In genomic region chrX:56597887-56598640, GRCm38 (mm10) we compare ENCODE assay signal across 8 mouse cellular contexts. TPM values are rescaled to one million over a fixed set of nuclear protein-coding genes. Genes with fewer than 3 reads are reported as not detected.
A peak's percentile ranks its signal among the peaks of the same experiment; 100 is the strongest.
DNase-seq lines count a peak whose midpoint lies in the region; ATAC-seq lines count a peak whose summit lies in the region.

Gene Mmgt1, minus strand, starts transcription at chrX:56598069.

- H3K4me2 ChIP-seq in intestine, embryonic 14.5 days (ENCODE audit: low read length) = peak within 1 kb of the TSS; percentile 51

- intact Hi-C loops in left cerebral cortex, postnatal 14 days (cut with DNase I) = no loop called here

- peak within 1 kb of the TSS; percentile 59 for H3K4me3 ChIP-seq in intestine, embryonic 14.5 days (ENCODE audit: low read depth, low read length)

- H3K36me3 ChIP-seq in intestine, embryonic 14.5 days (ENCODE audit: control insufficient read depth, insufficient read depth, low read length) = no peaks in the 10 kb centered on the region; the same call in 1 of the 2 replicates

- peak within 1 kb of the TSS; percentile 62 for H3K9ac ChIP-seq in intestine, embryonic 14.5 days (ENCODE audit: low read length)

- WGBS in intestine, embryonic 14.5 days = 7% methylated on average over 43 of the region's 44 CpGs

- no peaks in the 10 kb centered on the region for H3K9me3 ChIP-seq in intestine, embryonic 14.5 days (ENCODE audit: control insufficient read depth, low read length)

- peak; percentile 81 to 82 for DNase-seq in adrenal gland, adult 18-20 months (ENCODE audit: low spot score in 2 of 2)
- peak; percentile 92 for DNase-seq in embryo, embryonic 11 days
- DNase-seq in gastrocnemius, postnatal 25 days = peak; percentile 94
- DNase-seq in intestine, embryonic 14.5 days (ENCODE audit: low spot score) = peak; percentile 86
- DNase-seq in left cerebral cortex, postnatal 14 days (ENCODE audit: low spot score in 2 of 2) = peak; percentile 91 to 92
- peak; percentile 95 for DNase-seq in mesoderm, embryonic 11.5 days (ENCODE audit: low read depth, low spot score)
- DNase-seq in right cerebral cortex, postnatal 36 days (ENCODE audit: low spot score in 2 of 2) = peak; percentile 89 to 92
- DNase-seq in yolk sac, embryonic 10.5 days (ENCODE audit: low spot score) = peak; percentile 94

- ATAC-seq in intestine, embryonic 14.5 days (replicated peaks; ENCODE audit: low FRiP score, low TSS enrichment, low read depth) = peak; percentile 99

- H3K27me3 ChIP-seq in intestine, embryonic 14.5 days (replicated peaks; ENCODE audit: control insufficient read depth, insufficient read depth, low read length) = no peaks in the 10 kb centered on the region

- H3K4me1 ChIP-seq in intestine, embryonic 14.5 days (replicated peaks; ENCODE audit: control insufficient read depth, insufficient read depth, low read length) = 0 out of 2 replicates have a peak, but pooled peaks cover 2% of the 10 kb centered on the region

- peak within 1 kb of the TSS; percentile 62; the same call in 1 of the 2 replicates for H3K27ac ChIP-seq in intestine, embryonic 14.5 days (ENCODE audit: low read depth)

RNA-seq across cellular contexts. Expression of gene Mmgt1, which starts in this region (rescaled TPM):
- 10 to 100 TPM; 28.4 to 29.8 TPM for total RNA-seq in adrenal gland, adult 18-20 months (2021)
- total RNA-seq in gastrocnemius, postnatal 25 days (2021) = 10 to 100 TPM; 22.2 to 24.3 TPM
- polyA plus RNA-seq in intestine, embryonic 14.5 days (2014; fragmentation: Nextera tagmentation; extraction: Ambion mirVana) = 25.4 and 26.6 TPM in 2 replicates
- 10 to 100 TPM; 30.1 to 32.4 TPM for total RNA-seq in left cerebral cortex, postnatal 14 days (2021)

Comparison
In these comparisons a context has a peak if more than half of its experiments do, and no peak if none do; other contexts are left out.
1. Peak in every context shown above with its lines: DNase-seq, ATAC-seq, H3K4me3 ChIP-seq and H3K27ac ChIP-seq.